Mouse (Mus musculus) CH12.LX (cell line): ENCODE measurements at regions not wholly inside any gene's neighbourhood (a gene's known extent, or its start where the extent isn't known, plus 50 kb on each side); places are given as distances from the start of the nearest gene placed in this dataset.

Source experiments
- EP300 ChIP-seq: IDR thresholded peaks from 2 replicates; pipeline ENCODE4 v1.6.1; 2011; ENCODE audit warnings: low read length, improper control_type of control experiment
- NRF1 ChIP-seq: IDR thresholded peaks from 2 replicates; pipeline ENCODE4 v1.6.1; 2014; ENCODE audit warnings: low read depth, mild to moderate bottlenecking, inconsistent platforms, low read length, improper control_type of control experiment, moderate library complexity
- SIN3A ChIP-seq: IDR thresholded peaks from 2 replicates; pipeline ENCODE4 v1.6.1; 2012; ENCODE audit warnings: low read length, improper control_type of control experiment, inconsistent platforms

DNA sequence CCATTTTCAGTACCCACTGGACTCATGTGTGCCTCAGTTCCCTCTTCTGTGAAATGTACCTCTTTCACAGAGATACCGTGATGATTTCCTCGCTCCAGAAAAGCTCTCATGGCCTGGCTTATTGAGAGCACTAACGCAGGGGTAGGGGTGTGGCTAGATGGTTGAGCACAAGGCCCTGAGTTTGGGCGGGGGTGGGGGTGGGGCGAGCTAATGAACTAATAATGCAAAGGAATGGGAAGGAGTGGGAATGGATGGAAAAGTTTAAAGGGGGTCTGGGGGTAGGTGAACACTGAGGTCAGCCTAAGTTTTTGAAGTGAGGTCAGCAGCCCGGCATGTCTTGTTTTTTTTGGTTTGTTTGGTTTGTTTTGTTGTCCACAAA lies 64.3 kb upstream of the Akt3 start:
- TF ChIP-seq NRF1 (no peak), EP300 (no peak), SIN3A (no peak)
